Mouse (Mus musculus): ENCODE results near the gene Sec11a.

DNA sequence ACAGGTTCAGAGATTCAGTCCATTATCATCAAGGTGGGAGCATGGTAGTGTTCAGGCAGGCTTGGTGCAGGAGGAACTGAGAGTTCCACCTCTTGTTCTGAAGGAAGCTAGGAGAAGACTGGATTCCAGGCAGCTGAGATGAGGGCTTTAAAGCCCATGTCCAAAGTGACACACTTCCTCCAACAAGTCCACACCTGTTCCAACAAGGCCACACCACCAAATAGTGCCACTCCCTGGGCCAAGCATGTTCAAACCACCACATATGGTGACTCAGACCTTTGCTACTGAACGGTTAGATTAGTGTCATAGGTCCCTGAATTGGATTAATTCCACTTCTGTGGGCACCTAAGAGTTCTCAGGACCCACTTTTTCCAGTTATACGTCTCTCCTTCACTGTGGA is 23.8 kb upstream of the Sec11a start:
- TF ChIP-seq CTCF (conservative IDR thresholded peaks at IDR 0.05; ENCODE audit: insufficient read depth, insufficient read length, low read depth, low read length), result no peak
- no peak for TF ChIP-seq POLR2A (IDR thresholded peaks at IDR 0.05; ENCODE audit: low read depth, low read length)
